Mouse (Mus musculus): ENCODE results near the gene Iqca.

GRCm38 (mm10) chr1:90202207-90202978, 49.2 kb upstream of the Iqca start:
- TF ChIP-seq POLR2A (IDR thresholded peaks at IDR 0.05; ENCODE audit: control insufficient read depth, low read depth, low read length) (no peak), CTCF (IDR thresholded peaks at IDR 0.05; ENCODE audit: control insufficient read depth, insufficient read depth, insufficient replicate concordance, low read depth, low read length) (peak; percentile 17; the same call in 1 of the 2 replicates)

All from testis, adult 2 months (tissue).